Mouse (Mus musculus) liver, embryonic 15.5 days (tissue): ENCODE data around the gene Trim60. TPM values are rescaled to one million over a fixed set of nuclear protein-coding genes. Genes with fewer than 3 reads are reported as not detected.

Experiments
- ATAC-seq: fragments of 200-750 bp; cut with Nextera tagmentation; 2 replicates; pipeline ENCODE4 v1.8.0; 2017; ENCODE audit warnings: moderate number of reproducible peaks, mild to moderate bottlenecking, moderate library complexity; ENCODE audit not compliant: insufficient read depth
- H3K27ac ChIP-seq: fragments of 300-500 bp; sonication (generic); replicated peaks from 2 replicates; pipeline ENCODE4 v1.5.1; 2015; ENCODE audit warnings: mild to moderate bottlenecking, inconsistent platforms
- H3K27me3 ChIP-seq: fragments of 300-500 bp; sonication (generic); 2 replicates; pipeline ENCODE4 v1.6.1; 2015; ENCODE audit warnings: mild to moderate bottlenecking, inconsistent platforms
- H3K36me3 ChIP-seq: fragments of 300-500 bp; sonication (generic); replicated peaks from 2 replicates; pipeline ENCODE4 v1.6.1; 2015; ENCODE audit warnings: moderate library complexity, mild to moderate bottlenecking, inconsistent platforms
- H3K4me1 ChIP-seq: fragments of 300-500 bp; sonication (generic); replicated peaks from 2 replicates; pipeline ENCODE4 v1.6.1; 2015; ENCODE audit warnings: inconsistent platforms
- H3K4me2 ChIP-seq: fragments of 300-500 bp; sonication (generic); 2 replicates; pipeline ENCODE4 v1.6.1; 2015; ENCODE audit warnings: moderate library complexity, mild to moderate bottlenecking, inconsistent platforms
- H3K4me3 ChIP-seq: fragments of 300-500 bp; sonication (generic); replicated peaks from 2 replicates; pipeline ENCODE4 v1.5.1; 2015; ENCODE audit warnings: mild to moderate bottlenecking, inconsistent platforms
- H3K9ac ChIP-seq: fragments of 300-500 bp; sonication (generic); 2 replicates; pipeline ENCODE4 v1.6.1; 2015; ENCODE audit warnings: moderate library complexity, mild to moderate bottlenecking, inconsistent platforms
- H3K9me3 ChIP-seq: fragments of 300-500 bp; sonication (generic); replicated peaks from 2 replicates; pipeline ENCODE4 v1.6.1; 2016; ENCODE audit warnings: inconsistent platforms
- WGBS: fragments of 180-500 bp; shearing (Covaris S2); methylation state at CpG from one replicate; pipeline ENCODE4 v1.1.7; 2015; ENCODE audit warnings: mixed read lengths; ENCODE audit not compliant: insufficient replicate concordance; 5-methylcytosine and 5-hydroxymethylcytosine counted together
- polyA plus RNA-seq: library from polyadenylated mRNA; unstranded; fragments of >200 nt; fragmentation: Nextera tagmentation; extraction: Ambion mirVana; gene quantifications from 2 replicates; pipeline ENCODE4 v1.2.1, GENCODE M21; 2015

The Trim60 gene
- polyA plus RNA-seq, 1 experiment from 2014 or later: not detected

DNA sequence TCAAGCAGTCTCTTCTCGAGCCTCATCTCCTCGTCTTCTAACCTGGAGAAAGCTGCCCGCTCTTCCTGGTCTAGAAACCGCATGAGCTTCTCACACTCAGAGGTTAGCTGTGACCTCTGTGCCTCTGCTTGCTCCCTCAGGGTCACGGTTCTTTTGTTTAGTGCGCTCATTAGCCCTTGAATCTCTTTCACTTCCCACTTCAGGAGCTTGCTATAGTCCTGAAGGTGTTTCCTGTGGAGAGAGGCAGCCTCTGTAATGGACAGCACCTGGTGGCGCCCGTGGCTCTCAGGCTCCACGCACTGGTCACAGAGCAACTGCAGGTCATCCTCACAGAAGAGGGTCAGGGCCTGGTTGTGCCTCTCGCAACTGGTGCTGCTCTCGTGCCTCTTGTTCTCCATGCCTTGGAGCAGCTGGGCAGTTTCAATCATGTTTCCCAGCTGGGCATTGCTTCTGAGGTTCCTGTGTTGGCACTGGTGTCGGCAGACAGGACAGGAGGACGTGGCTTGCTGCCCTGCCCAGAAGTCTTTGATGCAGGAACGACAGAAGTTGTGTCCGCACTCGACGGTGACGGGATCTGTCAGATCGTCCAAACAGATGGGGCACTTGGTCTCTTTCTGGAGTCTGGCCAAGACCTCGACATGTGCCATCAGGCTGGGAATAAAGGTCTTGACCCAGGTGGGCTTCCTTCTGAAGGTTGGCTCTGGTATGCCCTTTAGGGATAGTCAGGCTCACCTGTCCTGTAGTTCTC lies 35.1 kb downstream of the Trim60 start:
- no peak overlapping the region for H3K27ac ChIP-seq
- no peak overlapping the region for H3K9ac ChIP-seq
- no peaks in the 10 kb centered on the region for H3K36me3 ChIP-seq
- H3K27me3 ChIP-seq: no peaks in the 10 kb centered on the region
- H3K4me2 ChIP-seq: no peak overlapping the region
- no peaks in the 10 kb centered on the region for H3K4me1 ChIP-seq
- WGBS: 63% methylated on average over 20 of the region's 20 CpGs
- no peaks in the 10 kb centered on the region for H3K9me3 ChIP-seq
- ATAC-seq: no peak
- H3K4me3 ChIP-seq: no peak overlapping the region

DNA sequence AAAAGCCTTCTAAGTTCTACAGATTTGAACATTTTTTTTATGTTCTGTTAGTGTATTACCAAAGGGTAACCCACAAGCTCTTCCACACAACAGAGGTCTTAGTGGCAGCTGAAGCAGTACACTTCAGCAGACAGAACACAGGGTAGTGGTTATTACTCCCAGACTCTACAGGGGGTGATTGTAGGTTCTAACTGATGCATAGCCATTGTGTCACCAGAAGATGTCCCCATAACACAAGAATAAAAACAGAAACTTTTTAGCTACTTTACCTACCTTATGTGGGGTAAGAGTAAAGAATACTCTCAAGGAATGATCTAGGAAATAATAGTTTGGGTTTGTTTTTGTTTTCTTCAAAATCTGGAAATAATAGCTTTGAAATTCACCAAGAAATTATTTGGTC lies 55.5 kb downstream of the Trim60 start:
- no peaks in the 10 kb centered on the region for H3K9me3 ChIP-seq
- peaks cover 12% of the 10 kb centered on the region for H3K36me3 ChIP-seq
- no peak for ATAC-seq
- H3K27me3 ChIP-seq: no peaks in the 10 kb centered on the region
- no peaks in the 10 kb centered on the region for H3K4me1 ChIP-seq
- no peak overlapping the region for H3K27ac ChIP-seq
- no peak overlapping the region for H3K4me2 ChIP-seq
- no peak overlapping the region for H3K4me3 ChIP-seq
- no peak overlapping the region for H3K9ac ChIP-seq

DNA sequence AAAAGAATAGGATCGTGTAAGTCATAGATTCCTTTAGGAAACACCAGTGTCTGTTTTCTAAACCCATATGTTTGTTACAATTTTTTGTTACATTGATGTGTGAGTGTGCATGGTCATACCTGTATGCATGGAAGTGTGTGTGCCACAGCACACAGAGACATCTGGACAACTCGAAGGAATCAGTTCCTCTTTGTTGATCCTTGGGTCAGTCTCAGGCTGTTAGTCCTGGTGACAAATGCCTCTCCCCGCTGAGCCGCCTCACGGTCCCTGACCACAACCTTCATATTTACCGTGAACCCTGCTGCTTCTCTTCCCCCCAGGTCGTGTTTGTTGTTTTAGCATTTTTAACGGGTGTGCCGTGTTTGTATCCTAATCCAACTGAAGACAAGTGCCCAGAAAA lies 59.4 kb downstream of the Trim60 start:
- Histone ChIP-seq H3K9me3 (no peaks in the 10 kb centered on the region), H3K4me3 (no peak overlapping the region), H3K27me3 (no peaks in the 10 kb centered on the region), H3K27ac (no peak overlapping the region), H3K9ac (no peak overlapping the region), H3K4me1 (no peaks in the 10 kb centered on the region), H3K4me2 (no peak overlapping the region), H3K36me3 (peaks cover 9% of the 10 kb centered on the region)
- 70% methylated on average over 9 of the region's 9 CpGs for WGBS
- no peak for ATAC-seq

DNA sequence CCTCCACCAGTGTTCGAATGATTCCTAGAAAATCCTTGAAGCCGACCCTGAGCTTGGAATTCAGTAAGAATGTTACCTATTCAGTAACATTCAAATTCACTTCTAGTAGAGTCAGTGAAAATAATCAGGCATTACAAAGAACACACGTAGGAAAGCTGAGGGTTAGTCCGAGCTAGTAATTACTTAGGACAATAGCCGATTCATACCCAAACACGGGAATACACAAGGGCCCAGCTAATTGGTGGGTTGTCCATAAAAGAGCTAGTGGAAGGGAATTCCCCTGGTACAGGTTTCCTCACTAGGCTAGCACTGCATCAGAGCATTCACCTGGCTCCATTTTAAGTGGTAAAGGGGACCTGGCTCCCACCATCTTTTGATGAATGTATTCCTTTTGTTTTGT lies 66.3 kb downstream of the Trim60 start:
- H3K4me3 ChIP-seq: no peak overlapping the region
- 81% methylated on average over 6 of the region's 6 CpGs for WGBS
- H3K27ac ChIP-seq: no peak overlapping the region
- H3K27me3 ChIP-seq: no peaks in the 10 kb centered on the region
- H3K9ac ChIP-seq: no peak overlapping the region
- ATAC-seq: no peak
- no peak overlapping the region for H3K4me2 ChIP-seq
- no peaks in the 10 kb centered on the region for H3K9me3 ChIP-seq
- no peaks in the 10 kb centered on the region for H3K36me3 ChIP-seq
- H3K4me1 ChIP-seq: peaks cover 8% of the 10 kb centered on the region; the same call in 1 of the 2 replicates

Other genes starting within 250 kb of the Trim60 start
- gene Klhl2, start 168.6 kb downstream of the Trim60 start, polyA plus RNA-seq: 3.7 and 3.8 TPM in 2 replicates
- 11.9 and 12.2 TPM in 2 replicates for gene Tmem192, start 71.4 kb downstream of the Trim60 start, polyA plus RNA-seq
- not detected in 2 replicates for gene Trim75, start 30.8 kb downstream of the Trim60 start, polyA plus RNA-seq
- not detected in 2 replicates for gene Trim61, start 61 bp downstream of the Trim60 start, polyA plus RNA-seq
- gene Apela, start 18.8 kb upstream of the Trim60 start, polyA plus RNA-seq: 0.13 and 0.24 TPM in 2 replicates
- gene Gm10663, start 56.4 kb upstream of the Trim60 start, polyA plus RNA-seq: not detected in 2 replicates
- gene BC030870, start 111.0 kb upstream of the Trim60 start, polyA plus RNA-seq: 0.10 TPM in 1 of 2 replicates, not detected in the other